Mouse (Mus musculus) embryo, embryonic 10.5 days (tissue): ENCODE data around the gene Slc6a3.
A peak's percentile ranks its signal among the peaks of the same experiment; 100 is the strongest.

Experiments
- DNase-seq: peaks from one replicate; pipeline ENCODE4 v3.0.0-alpha.2; 2015; ENCODE audit warnings: low spot score

Gene Slc6a3

DNA sequence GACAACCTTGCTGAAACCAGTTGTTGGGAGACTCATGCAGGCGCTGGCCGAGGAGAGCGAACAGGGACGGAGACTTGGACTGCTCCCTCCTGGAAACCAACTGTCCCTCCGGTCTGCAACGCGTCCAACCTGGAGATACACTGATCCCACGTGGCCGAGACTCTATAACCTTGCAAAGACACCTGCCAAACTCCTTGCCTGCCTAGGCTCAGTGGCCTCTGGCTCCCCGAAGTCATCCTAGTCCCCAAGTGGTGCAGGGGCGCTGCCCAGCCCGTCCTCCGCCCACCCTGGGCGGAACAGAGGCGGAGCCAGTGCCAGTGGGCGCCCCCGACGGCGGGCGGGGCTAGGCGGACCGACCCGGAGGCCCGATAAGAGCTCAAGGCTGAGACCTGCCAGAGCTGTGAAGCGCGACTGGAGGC lies at the start of gene Slc6a3:
TSS of gene Slc6a3 (plus strand) at position 345 of the 419 bp plus-strand sequence.
- peak; percentile 54 for DNase-seq

DNA sequence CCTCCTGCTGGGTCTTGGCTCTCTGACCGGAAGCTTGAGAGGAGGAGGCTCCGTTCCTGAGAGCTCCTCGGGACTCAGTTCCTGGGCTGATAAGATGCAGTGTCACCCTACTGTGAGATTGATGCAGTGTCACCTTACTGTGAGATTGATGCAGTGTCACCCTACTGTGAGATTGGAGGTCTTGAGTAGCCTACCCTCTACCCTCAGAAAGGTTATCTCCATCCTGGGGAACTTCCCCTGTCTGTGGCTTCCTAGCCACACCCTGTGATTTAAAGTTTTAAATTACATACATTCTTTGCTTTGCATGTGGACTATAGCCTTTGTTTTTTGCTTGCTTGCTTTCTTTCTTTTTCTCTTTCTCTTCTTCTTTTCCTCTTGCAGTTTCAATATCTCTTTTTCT lies 48.4 kb upstream of the Slc6a3 start:
- DNase-seq, result no peak

DNA sequence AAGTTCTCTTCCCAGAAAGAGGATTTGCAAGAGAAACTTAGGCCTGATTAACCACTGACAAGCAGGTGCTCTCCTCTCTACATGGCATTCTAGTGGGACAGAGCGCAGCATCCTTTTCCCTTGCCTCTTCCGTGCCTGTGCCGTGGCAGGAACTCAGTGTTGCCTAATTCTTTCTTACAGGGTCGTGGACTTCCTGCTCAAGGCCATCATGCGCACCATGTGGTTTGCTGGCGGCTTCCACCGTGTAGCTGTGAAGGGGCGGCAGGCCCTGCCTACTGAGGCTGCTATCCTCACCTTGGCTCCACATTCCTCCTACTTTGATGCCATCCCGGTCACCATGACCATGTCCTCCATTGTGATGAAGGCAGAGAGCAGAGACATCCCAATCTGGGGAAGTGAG lies 47.8 kb upstream of the Slc6a3 start:
- DNase-seq, result no peak

DNA sequence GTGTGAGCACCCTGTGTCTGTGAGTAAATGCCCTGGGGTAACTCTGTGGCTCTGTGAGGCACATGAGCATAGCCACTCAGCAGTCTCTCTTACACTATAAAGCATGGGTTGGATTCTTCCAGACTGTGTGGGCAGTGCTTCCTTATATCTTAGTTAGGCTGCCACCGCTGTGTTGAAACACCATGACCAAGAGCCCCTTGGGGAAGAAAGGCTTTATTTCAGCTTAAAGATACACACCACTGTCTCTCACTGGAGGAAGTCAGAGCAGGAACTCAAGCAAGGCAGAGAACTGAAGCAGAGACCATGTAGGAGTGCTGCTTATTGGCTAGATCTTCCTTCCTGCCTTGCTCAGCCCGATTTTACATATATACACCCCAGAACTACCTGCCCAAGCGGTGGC lies 46.6 kb upstream of the Slc6a3 start:
- no peak for DNase-seq

DNA sequence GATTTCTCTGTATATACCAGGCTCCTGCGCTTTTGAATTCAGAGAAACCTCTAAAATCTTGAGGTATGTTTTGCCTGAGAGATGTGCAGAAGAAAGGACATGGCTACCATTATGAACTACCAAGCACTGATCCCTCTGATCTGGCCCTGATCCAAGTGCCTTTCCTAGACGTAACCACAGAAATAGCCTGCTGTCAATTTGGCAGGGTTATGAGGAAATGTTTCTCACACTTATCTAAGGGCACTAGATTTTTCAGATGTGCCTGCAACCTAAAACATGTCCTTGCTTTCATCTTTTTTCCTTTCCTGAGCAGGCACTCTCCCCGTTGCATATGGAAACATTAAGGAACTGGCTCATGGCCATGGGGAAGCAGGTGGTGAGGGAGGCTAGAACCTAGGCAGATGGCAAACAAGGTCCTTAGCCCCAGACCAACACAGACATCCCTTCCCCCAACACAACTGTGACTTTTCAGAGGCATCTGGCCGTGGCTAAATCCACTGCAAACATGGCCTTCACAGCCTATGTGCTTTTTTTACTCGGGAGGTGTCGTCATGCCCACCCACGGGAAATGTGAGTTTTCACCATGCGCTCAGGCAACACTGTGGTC lies 45.9 kb upstream of the Slc6a3 start:
- no peak for DNase-seq

DNA sequence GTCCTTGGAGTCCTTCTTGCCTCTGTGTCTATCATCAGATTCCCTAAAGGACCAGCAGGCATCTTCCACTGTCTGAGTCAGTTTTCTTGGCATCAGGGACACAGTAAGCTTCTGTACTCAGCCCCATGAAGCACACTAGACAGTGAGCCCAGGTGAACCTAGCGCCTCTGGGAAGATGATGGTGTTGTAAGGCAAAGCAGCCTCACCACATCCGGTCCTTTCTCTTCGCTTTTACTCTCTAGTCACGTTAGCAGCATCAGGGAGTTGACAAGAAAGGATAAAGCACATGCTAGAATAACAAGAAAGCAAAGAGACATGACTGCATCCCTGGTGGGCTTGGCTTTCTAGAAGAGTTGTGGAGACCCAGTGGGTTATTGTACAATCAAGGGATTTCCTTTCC lies 43.4 kb upstream of the Slc6a3 start:
- DNase-seq, result no peak

DNA sequence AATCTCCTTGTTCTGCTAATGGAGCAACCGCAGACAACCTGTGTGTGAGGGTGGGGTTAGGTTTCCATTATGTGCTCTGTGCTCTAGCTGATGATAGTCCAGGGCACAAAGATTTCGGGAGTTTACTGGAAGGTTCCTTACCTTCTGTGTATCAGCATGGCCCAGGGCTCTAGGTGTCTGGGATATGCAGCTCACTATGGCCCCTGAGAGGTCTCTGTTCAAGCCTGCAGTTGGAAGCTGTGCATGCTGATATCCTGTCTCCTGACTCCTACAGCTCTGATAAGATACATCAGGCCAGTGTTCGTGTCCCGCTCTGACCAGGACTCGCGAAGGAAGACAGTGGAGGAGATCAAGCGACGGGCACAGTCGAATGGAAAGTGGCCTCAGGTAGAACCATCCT lies 42.0 kb upstream of the Slc6a3 start:
- no peak for DNase-seq

DNA sequence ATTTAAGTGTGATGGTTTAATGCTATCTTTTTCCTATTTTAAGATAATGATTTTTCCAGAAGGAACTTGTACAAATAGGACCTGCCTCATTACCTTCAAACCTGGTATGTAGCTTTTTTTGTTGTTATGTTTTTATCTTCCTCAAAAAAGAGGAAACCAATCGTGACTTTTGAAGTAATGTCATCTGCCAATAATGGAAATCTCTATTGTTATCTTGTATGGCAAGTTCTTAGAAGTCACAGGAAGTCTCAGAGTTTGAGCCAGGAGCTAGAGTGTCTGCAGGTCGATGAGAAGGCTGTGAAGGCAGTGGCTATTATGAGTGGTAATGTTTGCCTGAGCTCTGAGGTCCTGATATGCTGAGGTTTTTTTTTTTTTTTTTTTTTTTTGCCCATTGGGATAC lies 40.4 kb upstream of the Slc6a3 start:
- DNase-seq, result no peak

DNA sequence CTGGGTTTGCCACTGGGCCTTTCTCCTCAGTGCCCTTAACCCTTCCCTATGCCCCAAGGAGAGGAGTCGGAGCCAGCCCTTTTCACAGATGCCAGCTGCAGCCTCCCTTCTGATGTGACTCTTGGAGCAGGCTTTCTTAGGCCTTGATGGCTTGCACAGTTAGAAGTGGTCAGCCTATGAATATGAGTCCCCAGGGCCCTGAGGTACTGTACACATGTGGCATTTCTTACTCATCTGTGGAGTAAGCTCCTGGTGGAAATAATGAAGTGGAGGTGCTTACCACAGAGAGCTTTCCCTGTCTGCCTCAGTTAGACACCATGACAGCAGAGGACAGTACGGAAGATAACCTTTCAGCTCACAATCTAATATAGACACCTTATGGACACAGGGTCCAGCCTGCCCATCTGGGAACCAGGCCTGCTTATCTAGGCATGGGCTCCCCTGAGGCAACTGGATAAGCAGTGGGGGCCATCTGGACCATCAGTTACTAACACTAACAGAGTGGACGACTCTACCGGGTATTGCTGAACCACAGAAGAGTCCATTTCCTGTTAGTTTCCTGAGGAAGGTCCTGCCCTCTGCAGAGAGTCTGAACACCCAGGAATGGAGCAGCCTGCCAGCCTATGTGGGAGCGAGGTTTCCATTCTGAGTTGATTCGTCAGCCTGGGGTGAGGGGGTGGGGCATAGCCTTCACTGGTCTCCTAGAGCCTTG lies 36.5 kb upstream of the Slc6a3 start:
- no peak for DNase-seq

DNA sequence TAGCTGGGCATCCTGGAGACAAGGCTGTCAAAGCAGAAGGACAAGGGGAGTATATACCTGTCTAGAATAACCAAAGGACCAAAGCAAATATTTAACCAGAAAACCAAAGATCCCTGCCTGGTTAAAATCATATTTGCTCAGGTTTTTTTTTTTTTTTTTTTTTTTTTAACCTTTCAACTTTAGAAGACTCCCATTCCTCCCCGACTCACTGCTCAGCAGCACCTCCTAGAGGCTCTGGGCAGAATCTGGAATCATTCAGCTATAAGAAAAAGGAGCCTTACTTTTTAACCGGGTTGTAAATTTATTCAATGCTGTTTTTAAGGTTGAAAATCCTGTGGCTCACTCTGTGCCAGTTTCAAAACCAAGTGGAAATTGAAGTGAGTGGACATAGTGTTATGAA lies 33.8 kb upstream of the Slc6a3 start:
- peak; percentile 45 for DNase-seq

DNA sequence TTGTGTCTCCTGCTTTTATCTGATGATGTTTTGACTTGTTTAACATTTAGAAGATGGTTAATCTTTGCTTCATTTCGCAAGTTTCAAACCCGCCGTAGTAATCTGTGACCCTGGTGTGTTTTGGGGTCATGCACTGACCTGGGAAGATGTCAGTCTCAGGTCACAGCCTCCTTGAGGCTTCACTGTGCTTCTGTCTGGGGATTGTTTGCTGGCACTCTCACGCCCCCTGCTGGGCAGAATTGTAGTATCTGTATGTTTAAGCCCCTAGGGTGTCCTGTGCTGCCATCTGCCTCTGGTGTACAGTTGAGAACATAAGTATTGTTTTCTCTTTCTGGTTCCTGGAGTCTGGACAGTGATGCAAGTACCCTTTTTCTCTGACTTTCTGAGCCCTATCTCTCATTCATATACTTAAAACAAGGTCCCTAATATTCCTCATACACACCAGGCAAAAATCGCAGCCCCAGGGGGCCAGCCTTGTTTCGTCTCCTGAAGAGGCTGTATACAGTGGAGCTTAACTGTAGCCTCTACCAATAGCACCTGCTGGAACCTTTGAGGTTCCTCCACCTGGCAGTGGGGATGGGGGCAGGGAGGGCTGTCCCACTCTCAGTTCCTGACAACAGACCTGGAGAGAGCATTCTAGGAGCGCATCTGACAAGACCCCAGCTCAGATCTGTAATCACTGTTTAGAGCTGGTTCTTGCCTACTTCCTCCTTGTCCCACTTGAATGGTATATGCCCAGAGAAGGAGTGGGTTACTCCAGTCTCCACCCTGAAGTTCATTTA lies 30.7 kb upstream of the Slc6a3 start:
- DNase-seq, result peak; percentile 83

DNA sequence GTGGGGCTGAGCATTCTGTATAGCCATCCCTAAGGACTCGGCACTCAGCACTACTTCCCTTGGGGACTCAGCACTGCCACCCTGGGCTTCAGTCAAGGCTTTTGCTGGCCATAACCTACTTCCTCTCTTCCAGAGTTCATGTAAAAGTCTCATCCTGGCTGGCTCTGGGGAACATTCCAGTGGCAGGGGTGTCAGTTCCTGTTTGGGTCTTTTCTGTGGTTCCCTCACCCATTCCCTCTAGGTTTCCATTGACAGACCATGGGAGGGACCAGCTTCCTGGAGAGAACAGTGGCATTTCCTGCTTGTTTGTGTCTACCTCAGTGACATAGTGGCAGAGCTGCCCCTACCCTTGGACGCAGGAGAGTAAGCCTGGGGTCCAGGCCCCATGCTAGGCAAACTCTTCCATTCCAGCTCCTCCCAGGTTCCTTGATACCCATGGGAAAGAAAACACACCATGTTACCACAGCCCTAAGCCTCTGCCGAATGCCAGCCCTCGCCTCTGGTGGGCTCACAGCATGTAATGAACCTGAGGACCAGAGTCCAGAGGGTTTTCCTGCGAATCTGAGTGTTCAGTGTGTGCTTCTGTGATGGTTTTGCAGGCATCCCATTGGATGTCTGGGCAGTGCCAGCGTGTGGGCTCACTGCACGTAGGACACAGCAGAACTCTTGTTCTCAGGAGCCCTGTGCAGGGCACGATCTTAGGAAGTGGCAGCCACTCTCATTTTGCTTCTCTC lies 27.6 kb upstream of the Slc6a3 start:
- no peak for DNase-seq

DNA sequence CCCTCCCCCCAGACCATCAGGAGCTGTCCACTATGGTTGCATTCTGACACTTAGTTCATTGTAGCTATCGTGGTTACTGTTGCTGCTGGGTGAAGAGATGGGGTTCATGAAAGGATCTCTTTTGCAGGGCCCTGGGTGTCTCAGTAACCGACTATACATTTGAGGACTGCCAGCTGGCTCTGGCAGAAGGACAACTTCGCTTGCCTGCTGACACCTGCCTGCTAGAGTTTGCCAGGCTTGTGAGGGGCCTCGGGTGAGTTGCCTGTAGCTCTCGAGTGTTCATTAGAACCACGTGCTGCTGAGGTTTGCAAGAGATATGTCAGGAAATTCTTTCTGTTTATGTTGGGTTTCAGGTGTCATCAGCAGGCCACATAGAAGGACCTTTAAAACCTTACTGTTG lies 26.7 kb upstream of the Slc6a3 start:
- no peak for DNase-seq

DNA sequence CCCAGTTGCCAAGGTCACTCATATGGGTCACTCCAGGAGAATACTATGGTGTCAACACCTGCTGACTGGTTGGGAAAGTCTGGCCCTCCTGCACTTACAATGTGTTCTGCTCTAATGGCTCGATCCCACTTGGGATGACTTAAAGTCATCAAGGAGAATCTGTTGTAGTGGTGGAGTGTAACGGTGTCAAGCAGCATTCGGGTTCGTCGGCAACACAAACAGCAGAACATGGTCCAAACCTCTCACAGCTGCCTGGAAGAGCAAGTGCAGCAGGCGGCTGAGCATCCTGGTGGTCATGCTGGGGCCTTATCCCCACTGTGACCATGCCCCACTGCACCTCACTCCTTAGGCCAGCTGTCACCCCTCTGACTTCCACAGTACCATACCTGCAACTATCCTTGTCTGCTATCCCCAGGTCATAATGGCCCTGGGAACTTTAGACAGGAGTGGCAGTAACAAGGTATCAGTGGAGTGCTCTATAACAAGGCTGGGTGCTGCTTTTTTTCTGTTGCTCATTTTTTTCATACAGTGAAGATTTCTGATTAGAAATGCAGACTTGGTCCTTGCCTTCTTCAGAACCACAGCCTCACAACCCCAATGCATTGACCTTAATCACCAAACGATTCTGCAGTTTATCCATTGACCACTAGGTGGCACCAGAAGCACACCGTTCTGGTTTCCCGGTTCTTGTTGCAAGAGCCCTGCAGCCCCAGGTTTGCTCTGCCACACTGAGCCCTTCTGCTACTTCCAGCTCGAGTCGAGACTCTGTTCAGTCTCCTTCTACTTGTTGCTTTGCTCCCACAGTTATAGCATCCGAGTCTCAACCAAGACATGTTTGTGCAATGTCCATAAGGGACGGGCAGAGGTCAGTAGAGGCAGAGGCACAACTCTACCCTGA lies 23.5 kb upstream of the Slc6a3 start:
- DNase-seq, result peak; percentile 92

DNA sequence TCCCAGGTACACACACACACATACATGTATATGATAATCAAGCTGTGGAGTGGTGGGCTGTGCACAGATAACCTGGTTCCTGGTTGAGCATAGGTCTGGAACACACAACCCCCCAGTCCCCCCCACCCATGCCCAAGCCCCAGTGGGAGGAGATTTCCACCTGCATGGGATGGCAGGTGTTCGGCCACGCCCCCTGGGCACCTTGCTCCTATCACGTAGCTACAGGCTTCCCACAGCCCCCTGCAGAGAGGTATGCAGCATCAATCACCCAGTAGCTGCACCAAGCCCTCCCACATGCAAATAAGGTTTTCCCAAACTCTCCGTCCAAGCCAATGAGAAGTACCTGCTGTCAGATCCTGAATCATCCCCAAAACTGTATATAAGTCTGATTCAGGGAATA lies 19.7 kb upstream of the Slc6a3 start:
- no peak for DNase-seq

DNA sequence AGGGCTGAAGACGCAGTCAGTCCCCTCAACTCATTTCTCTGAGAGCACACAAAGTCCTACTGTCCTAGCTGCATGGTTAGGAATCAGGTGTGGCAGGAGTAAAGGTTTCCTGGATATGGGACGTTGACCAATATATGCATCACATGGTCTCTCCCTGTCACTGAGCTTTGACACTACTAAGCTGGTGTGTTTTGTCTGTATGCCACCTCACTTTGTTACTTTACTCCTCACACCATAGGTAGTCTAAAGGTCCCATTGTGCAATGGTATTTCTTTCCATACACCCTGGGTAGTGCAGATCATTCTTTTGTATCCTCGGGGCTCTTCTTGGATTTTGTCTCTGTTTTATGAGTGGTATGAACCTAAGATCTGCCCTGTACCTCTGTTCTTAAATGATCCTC lies 2.8 kb upstream of the Slc6a3 start:
- no peak for DNase-seq

DNA sequence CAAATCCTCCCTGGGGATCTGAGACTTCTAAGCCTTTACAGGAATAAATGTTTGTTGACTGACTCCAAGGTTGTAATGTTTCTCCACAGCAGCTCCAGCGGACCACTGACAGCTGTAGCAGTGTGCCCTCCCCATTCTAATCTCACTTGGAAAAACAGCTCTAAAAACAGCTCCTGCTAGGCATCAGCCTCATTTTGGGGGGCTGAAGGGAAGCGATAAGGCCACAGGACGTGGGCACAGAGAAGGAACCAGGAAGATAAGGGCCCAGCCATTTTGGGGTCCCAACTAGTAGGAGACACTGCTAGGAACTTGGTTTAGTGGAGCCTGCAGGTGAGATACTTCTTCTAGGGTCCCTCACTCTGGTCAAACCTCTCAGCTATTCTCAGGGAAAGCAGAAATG lies 1.3 kb upstream of the Slc6a3 start:
- no peak for DNase-seq

DNA sequence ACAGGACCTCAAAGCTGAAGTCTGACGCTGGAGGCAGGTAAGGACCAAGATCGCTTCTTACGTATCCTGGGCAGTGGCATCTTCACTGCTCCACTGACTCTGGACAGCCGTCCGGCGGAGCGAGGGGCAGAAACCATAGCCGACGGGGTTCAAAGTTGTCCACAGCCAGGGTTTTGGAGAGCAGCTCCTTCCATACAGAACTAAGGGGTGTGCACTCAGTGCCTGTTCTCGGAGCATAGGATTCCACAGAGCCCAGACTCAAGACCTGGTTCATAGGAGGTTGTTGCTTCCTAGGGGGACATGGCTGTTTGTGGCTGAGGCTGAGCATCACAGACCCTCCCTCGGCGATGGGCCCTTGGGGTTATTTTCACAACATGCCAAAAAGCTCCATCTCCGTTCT lies 277 bp downstream of the Slc6a3 start:
- DNase-seq, result no peak

DNA sequence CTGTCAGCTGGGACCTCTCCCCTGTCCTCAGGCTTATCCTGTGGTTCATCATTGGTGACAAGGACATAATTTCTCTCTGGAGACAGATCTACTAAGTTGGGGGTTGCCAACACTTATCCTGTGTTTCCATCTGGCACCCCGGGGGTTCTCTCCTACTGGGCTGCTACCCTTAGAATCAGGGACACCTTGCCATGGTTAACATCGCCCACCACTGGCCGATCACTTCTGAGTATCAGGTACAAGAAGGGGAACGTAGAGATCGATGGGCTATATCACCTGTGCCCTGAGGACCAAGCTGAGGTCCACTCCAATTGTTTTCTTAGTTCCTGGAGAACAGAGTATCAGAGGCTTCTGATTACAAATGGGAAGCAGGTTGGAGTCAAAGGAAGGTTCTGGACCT lies 27.7 kb downstream of the Slc6a3 start:
- no peak for DNase-seq

DNA sequence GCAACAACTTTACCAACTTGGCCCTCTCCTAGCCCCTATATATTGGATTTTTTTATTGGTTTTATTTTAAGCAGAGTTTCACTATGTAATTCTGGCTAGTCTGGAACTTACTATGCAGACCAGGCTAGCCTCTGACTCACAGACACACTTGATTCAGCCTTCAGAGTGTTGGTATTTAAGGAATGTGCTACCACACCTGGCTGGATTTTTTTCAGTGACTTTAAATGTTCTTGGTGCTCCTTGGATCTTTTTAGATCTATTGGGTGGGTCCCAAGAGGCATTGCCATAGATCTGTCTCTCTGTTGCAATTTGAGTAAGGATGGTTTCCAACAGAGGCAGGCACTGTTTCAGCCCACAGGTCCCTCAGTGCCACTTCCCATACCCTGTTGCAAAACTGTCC lies 38.5 kb downstream of the Slc6a3 start:
- DNase-seq, result no peak

DNA sequence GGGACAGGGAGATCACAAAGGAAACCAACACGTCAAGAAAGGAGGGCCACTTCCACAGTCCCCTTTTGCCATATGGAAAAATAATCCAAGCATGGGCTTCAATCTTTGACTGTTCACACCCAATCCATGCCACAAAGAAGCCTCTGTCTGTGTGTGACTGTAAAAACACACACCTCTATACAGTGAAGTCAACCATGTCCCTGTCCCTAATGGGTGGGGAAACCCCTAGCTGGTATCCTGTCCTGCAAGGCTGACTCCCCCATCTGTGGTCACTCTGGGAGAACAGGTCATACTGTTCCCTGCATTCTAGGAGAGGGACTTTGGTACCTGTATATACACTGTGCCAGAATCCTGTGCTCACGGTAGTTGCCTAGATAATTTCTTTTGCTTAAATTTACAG lies 40.7 kb downstream of the Slc6a3 start:
- no peak for DNase-seq

DNA sequence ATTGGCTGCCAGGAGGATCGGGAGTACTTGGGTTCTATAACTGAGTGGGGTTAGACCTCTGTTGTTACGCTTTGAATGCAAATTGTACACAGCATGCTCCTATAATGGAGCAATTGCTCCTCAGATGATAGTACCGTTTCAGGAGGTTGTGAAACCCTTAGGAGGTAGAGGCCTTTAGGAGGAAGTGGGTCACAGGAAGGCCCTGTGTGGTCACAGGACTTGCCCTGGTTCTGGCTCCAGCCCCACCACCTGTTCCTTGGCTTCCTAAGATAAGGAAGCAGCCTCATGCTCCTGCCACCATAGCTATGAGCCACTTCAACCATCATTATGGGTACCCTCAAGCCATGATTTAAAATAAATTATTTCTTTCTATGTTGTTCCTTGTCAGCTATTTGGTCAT lies 54.9 kb downstream of the Slc6a3 start:
- no peak for DNase-seq
